Mouse (Mus musculus): ENCODE measurements around the gene Zic5. TPM values are rescaled to one million over a fixed set of nuclear protein-coding genes. Genes with fewer than 3 reads are reported as not detected.
A peak's percentile ranks its signal among the peaks of the same experiment; 100 is the strongest.

The Zic5 gene
- polyA plus RNA-seq, 1 experiment from 2014 or later: not detected

DNA sequence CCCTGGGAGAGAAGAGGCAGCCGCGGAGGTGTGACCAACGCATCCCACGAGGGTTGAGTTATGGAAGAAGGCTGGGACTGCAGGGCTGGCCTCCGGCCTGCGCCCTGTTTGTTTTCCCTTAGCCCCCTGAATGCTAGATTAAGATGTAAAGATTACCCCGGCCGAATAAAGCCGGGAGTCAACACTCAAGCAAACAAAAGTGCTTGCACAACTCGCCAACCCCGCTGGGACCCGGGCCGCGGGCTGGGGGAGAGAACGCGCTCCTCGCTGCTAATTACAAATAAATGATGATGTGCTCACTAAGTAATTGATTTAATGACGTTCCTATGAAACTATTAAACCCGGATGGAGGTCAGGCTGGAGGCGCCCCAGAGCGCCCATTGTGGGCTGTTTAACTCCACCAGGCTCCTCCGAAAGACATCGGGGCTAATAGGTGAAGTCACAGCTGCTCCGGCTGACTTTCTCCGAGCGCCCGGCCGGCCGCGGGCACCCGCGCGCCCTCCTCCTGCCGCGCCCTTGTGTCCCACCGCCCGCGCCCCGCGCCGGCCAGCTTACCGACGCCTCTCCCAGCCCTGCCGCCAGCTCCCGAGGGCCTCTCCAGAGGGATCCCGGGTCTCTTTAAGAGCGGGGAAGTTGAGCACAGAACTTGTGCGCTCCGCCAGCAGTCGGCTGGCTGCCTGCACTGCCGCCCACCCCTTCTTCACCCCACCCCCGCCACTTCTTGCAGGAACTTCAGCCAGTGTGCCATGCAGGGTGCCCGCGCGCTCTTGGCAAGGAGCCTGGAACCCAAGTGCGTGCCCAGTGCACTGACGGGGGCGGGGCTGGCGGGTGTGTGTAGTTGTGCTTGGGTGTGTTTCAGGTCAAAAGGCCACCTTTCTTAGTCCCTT lies 14.7 kb downstream of the Zic5 start, which contains the start of gene Gm5089:
Gene Gm5089 (minus strand): TSS at position 620 of the 887 bp plus-strand sequence.
- peaks cover 74% of the 10 kb centered on the region for H3K27me3 ChIP-seq (ENCODE audit: insufficient read depth, low read length)
- ATAC-seq (ENCODE audit: insufficient read depth): peak; percentile 45
- DNase-seq: no peak

DNA sequence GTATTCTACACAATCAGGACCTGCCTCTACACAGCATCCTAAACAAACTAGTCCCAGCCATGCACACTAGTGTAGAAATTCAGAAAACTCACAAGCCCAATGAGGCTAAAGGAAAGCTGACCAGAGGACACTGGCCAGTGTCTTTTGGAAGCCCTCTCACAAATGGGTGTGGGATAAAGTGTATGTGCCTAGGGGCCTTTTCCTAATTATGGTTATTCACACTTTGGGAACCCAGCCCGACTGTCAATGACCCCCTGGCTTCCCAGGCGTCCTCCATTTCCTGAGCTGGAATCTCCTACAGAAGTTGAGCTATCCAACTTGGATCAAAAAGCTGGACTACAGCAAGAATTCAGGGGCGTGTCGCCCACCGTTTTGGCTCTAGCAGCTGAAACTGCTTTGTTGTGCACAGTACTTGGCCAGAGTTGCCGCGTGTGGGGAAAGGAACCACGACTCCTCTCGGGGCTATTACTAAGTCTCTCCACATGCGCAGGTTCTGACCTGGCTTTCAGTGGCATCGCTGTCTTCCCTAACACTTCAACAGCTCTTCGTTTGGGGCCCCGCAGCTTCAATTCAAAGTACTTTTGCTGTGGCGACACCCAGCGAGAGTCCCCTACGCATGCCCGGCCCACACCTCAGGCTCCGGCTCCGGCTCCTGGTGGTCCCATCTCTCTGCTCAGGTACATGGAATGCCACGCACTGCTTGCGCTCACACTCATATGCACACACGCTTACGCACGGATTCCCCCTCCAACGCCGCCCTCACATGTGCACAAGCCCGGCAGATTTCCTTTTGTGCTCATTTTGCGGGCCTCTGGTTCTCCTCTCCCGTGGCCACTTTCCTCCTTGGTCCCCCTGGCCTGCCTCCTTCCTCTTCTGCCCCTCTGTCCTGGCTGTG lies 15.6 kb downstream of the Zic5 start:
- Histone ChIP-seq H3K36me3 (ENCODE audit: insufficient read depth) (no peaks in the 10 kb centered on the region), H3K27me3 (ENCODE audit: insufficient read depth, low read length) (peaks cover 65% of the 10 kb centered on the region), H3K4me3 (ENCODE audit: low read depth, low read length) (peak overlapping the region; percentile 37; the same call in 1 of the 2 replicates), H3K9me3 (ENCODE audit: low read depth, low read length) (no peaks in the 10 kb centered on the region), H3K4me1 (ENCODE audit: insufficient read depth) (no peaks in the 10 kb centered on the region), H3K4me2 (peak overlapping the region; percentile 67), H3K9ac (no peak overlapping the region), H3K27ac (ENCODE audit: low read depth) (no peak overlapping the region)
- no peak for DNase-seq
- no peak for TF ChIP-seq CTCF (IDR thresholded peaks at IDR 0.05; ENCODE audit: low read depth)
- no peak for ATAC-seq (ENCODE audit: insufficient read depth)
- 4% methylated on average over 29 of the region's 29 CpGs for WGBS

More for the DNA sequence above, 14.7 kb downstream of the Zic5 start, which contains the start of gene Gm5089:
- H3K9me3 ChIP-seq (ENCODE audit: low read depth, low read length): no peaks in the 10 kb centered on the region
- peak within 1 kb of the TSS; percentile 37 for H3K4me3 ChIP-seq (ENCODE audit: low read depth, low read length)
- no peak within 1 kb of the TSS for H3K27ac ChIP-seq (ENCODE audit: low read depth)
- H3K9ac ChIP-seq: no peak within 1 kb of the TSS; the same call in 1 of the 2 replicates
- H3K4me2 ChIP-seq: peak within 1 kb of the TSS; percentile 67
- no peaks in the 10 kb centered on the region for H3K36me3 ChIP-seq (ENCODE audit: insufficient read depth)
- no peak for TF ChIP-seq CTCF (IDR thresholded peaks at IDR 0.05; ENCODE audit: low read depth)
- WGBS: under 1% methylated on average over 58 of the region's 59 CpGs
- H3K4me1 ChIP-seq (ENCODE audit: insufficient read depth): no peaks in the 10 kb centered on the region

- Histone ChIP-seq H3K4me2 (no peak overlapping the region), H3K4me1 (ENCODE audit: insufficient read depth) (no peaks in the 10 kb centered on the region), H3K36me3 (ENCODE audit: insufficient read depth) (no peaks in the 10 kb centered on the region), H3K27me3 (ENCODE audit: insufficient read depth, low read length) (no peaks in the 10 kb centered on the region), H3K4me3 (ENCODE audit: low read depth, low read length) (no peak overlapping the region), H3K27ac (ENCODE audit: low read depth) (no peak overlapping the region), H3K9ac (no peak overlapping the region), H3K9me3 (ENCODE audit: low read depth, low read length) (no peaks in the 10 kb centered on the region)
- WGBS: 51% methylated on average over 10 of the region's 10 CpGs
- DNase-seq: no peak
- no peak for TF ChIP-seq CTCF (IDR thresholded peaks at IDR 0.05; ENCODE audit: low read depth)
- no peak for ATAC-seq (ENCODE audit: insufficient read depth)
These were observed 28.6 kb downstream of the Zic5 start for GRCm38 (mm10) chr14:122436850-122437249.

- Histone ChIP-seq H3K4me1 (ENCODE audit: insufficient read depth) (no peaks in the 10 kb centered on the region), H3K4me2 (no peak overlapping the region), H3K27me3 (ENCODE audit: insufficient read depth, low read length) (no peaks in the 10 kb centered on the region), H3K4me3 (ENCODE audit: low read depth, low read length) (no peak overlapping the region), H3K9ac (no peak overlapping the region), H3K27ac (ENCODE audit: low read depth) (no peak overlapping the region), H3K36me3 (ENCODE audit: insufficient read depth) (no peaks in the 10 kb centered on the region), H3K9me3 (ENCODE audit: low read depth, low read length) (no peaks in the 10 kb centered on the region)
- DNase-seq: no peak
- WGBS: 92% methylated on average over 10 of the region's 10 CpGs
- no peak for TF ChIP-seq CTCF (IDR thresholded peaks at IDR 0.05; ENCODE audit: low read depth)
- no peak for ATAC-seq (ENCODE audit: insufficient read depth)
These were observed 31.4 kb downstream of the Zic5 start for GRCm38 (mm10) chr14:122434039-122434438.

GRCm38 (mm10) chr14:122432558-122432957 lies 32.9 kb downstream of the Zic5 start:
- Histone ChIP-seq H3K9me3 (ENCODE audit: low read depth, low read length) (no peaks in the 10 kb centered on the region), H3K36me3 (ENCODE audit: insufficient read depth) (no peaks in the 10 kb centered on the region), H3K9ac (no peak overlapping the region), H3K4me3 (ENCODE audit: low read depth, low read length) (no peak overlapping the region), H3K4me1 (ENCODE audit: insufficient read depth) (no peaks in the 10 kb centered on the region), H3K27me3 (ENCODE audit: insufficient read depth, low read length) (no peaks in the 10 kb centered on the region), H3K27ac (ENCODE audit: low read depth) (no peak overlapping the region), H3K4me2 (no peak overlapping the region)
- WGBS: 40% methylated on average over 3 of the region's 3 CpGs
- ATAC-seq (ENCODE audit: insufficient read depth) (no peak), DNase-seq (no peak)
- TF ChIP-seq CTCF (IDR thresholded peaks at IDR 0.05; ENCODE audit: low read depth): no peak

- ATAC-seq (ENCODE audit: insufficient read depth): no peak
These were observed 37.8 kb downstream of the Zic5 start for GRCm38 (mm10) chr14:122427654-122428053.

GRCm38 (mm10) chr14:122427204-122427560 lies 38.3 kb downstream of the Zic5 start:
- no peak for DNase-seq
- Histone ChIP-seq H3K9me3 (ENCODE audit: low read depth, low read length) (no peaks in the 10 kb centered on the region), H3K27ac (ENCODE audit: low read depth) (no peak overlapping the region), H3K27me3 (ENCODE audit: insufficient read depth, low read length) (no peaks in the 10 kb centered on the region), H3K9ac (no peak overlapping the region), H3K4me2 (no peak overlapping the region), H3K36me3 (ENCODE audit: insufficient read depth) (no peaks in the 10 kb centered on the region), H3K4me3 (ENCODE audit: low read depth, low read length) (no peak overlapping the region), H3K4me1 (ENCODE audit: insufficient read depth) (no peaks in the 10 kb centered on the region)
- TF ChIP-seq CTCF (IDR thresholded peaks at IDR 0.05; ENCODE audit: low read depth): no peak
- no peak for ATAC-seq (ENCODE audit: insufficient read depth)
- 22% methylated on average over 8 of the region's 8 CpGs for WGBS

More at GRCm38 (mm10) chr14:122427654-122428053, 37.8 kb downstream of the Zic5 start:
- TF ChIP-seq CTCF (IDR thresholded peaks at IDR 0.05; ENCODE audit: low read depth): no peak
- Histone ChIP-seq H3K27ac (ENCODE audit: low read depth) (no peak overlapping the region), H3K4me1 (ENCODE audit: insufficient read depth) (no peaks in the 10 kb centered on the region), H3K4me2 (no peak overlapping the region), H3K36me3 (ENCODE audit: insufficient read depth) (no peaks in the 10 kb centered on the region), H3K4me3 (ENCODE audit: low read depth, low read length) (no peak overlapping the region), H3K27me3 (ENCODE audit: insufficient read depth, low read length) (no peaks in the 10 kb centered on the region), H3K9me3 (ENCODE audit: low read depth, low read length) (no peaks in the 10 kb centered on the region), H3K9ac (no peak overlapping the region)
- 68% methylated on average over 3 of the region's 3 CpGs for WGBS
- no peak for DNase-seq
